Mouse (Mus musculus) lung, postnatal 10 days (tissue): ENCODE data around the gene Pard3.

Experiments
- DNase-seq: peaks from one replicate; pipeline ENCODE4 v3.0.0; 2021

Pard3 gene

GRCm38 (mm10) chr8:127440834-127441485, 377.3 kb downstream of the Pard3 start:
- DNase-seq: peak; percentile 80

GRCm38 (mm10) chr8:127447401-127447800, 383.7 kb downstream of the Pard3 start:
- no peak for DNase-seq

- DNase-seq: no peak
Measured at GRCm38 (mm10) chr8:127449066-127449840, 385.6 kb downstream of the Pard3 start.

GRCm38 (mm10) chr8:127450954-127451668, 387.4 kb downstream of the Pard3 start:
- no peak for DNase-seq

GRCm38 (mm10) chr8:127452364-127452763, 388.7 kb downstream of the Pard3 start:
- DNase-seq: no peak

GRCm38 (mm10) chr8:127457901-127458300, 394.2 kb downstream of the Pard3 start:
- no peak for DNase-seq

- no peak for DNase-seq
Measured at GRCm38 (mm10) chr8:127461173-127461572, 397.5 kb downstream of the Pard3 start.

GRCm38 (mm10) chr8:127462378-127462935, 398.8 kb downstream of the Pard3 start:
- DNase-seq: no peak

- no peak for DNase-seq
Measured at GRCm38 (mm10) chr8:127464300-127464699, 400.6 kb downstream of the Pard3 start.

GRCm38 (mm10) chr8:127472204-127472603, 408.5 kb downstream of the Pard3 start:
- no peak for DNase-seq

- DNase-seq: no peak
Measured at GRCm38 (mm10) chr8:127480003-127480402, 416.3 kb downstream of the Pard3 start.

GRCm38 (mm10) chr8:127485618-127486017, 421.9 kb downstream of the Pard3 start:
- peak; percentile 9 for DNase-seq

- DNase-seq: no peak
Measured at GRCm38 (mm10) chr8:127491963-127492362, 428.3 kb downstream of the Pard3 start.

GRCm38 (mm10) chr8:127495226-127495780, 431.6 kb downstream of the Pard3 start:
- peak; percentile 31 for DNase-seq

GRCm38 (mm10) chr8:127498997-127499719, 435.5 kb downstream of the Pard3 start:
- no peak for DNase-seq

- DNase-seq: no peak
Measured at GRCm38 (mm10) chr8:127499720-127500114, 436.0 kb downstream of the Pard3 start.

- no peak for DNase-seq
Measured at GRCm38 (mm10) chr8:127500206-127500605, 436.5 kb downstream of the Pard3 start.

- DNase-seq: no peak
Measured at GRCm38 (mm10) chr8:127501756-127502155, 438.1 kb downstream of the Pard3 start.

GRCm38 (mm10) chr8:127505286-127505685, 441.6 kb downstream of the Pard3 start:
- peak; percentile 17 for DNase-seq

- DNase-seq: no peak
Measured at GRCm38 (mm10) chr8:127506336-127506735, 442.6 kb downstream of the Pard3 start.

GRCm38 (mm10) chr8:127511341-127511740, 447.6 kb downstream of the Pard3 start:
- no peak for DNase-seq

GRCm38 (mm10) chr8:127512001-127512573, 448.4 kb downstream of the Pard3 start:
- no peak for DNase-seq
